In genomic region chr17:71695151-71695550, GRCm38 (mm10) we compare ENCODE assay signal across 32 mouse cellular contexts. TPM values are rescaled to one million over a fixed set of nuclear protein-coding genes. Genes with fewer than 3 reads are reported as not detected.
"Had no signal": no experiment of that assay in that cellular context is flagged by ENCODE, and none has a peak within 500 bp of the region (broad histone marks: within the 10 kb centered on the region; RNA-seq: fewer than 3 reads in every experiment).

No protein-coding gene starts in this region.

- H3K27ac ChIP-seq: heart, embryonic 15.5 days; hindbrain, embryonic 10.5 days; hindbrain, embryonic 12.5 days; hindbrain, embryonic 14.5 days; kidney, embryonic 15.5 days; kidney, postnatal 0 days; limb, embryonic 13.5 days; limb, embryonic 15.5 days; liver, embryonic 12.5 days; liver, embryonic 14.5 days had no signal

- H3K4me3 ChIP-seq: heart, embryonic 13.5 days; heart, embryonic 15.5 days; hindbrain, embryonic 10.5 days; hindbrain, embryonic 12.5 days; kidney, embryonic 15.5 days; limb, embryonic 13.5 days; limb, embryonic 15.5 days; liver, embryonic 12.5 days had no signal

- ATAC-seq: forebrain, embryonic 16.5 days; hindbrain, embryonic 16.5 days; intestine, embryonic 16.5 days had no signal

- H3K36me3 ChIP-seq: heart, embryonic 13.5 days; heart, embryonic 15.5 days; hindbrain, embryonic 10.5 days; hindbrain, embryonic 12.5 days; kidney, embryonic 15.5 days; limb, embryonic 13.5 days; limb, embryonic 15.5 days; liver, embryonic 12.5 days had no signal

- H3K4me1 ChIP-seq: limb, embryonic 15.5 days; liver, embryonic 12.5 days had no signal

- H3K9ac ChIP-seq: heart, embryonic 15.5 days; hindbrain, embryonic 12.5 days; hindbrain, embryonic 14.5 days; kidney, embryonic 15.5 days; limb, embryonic 13.5 days; limb, embryonic 15.5 days; liver, embryonic 12.5 days; liver, embryonic 14.5 days had no signal

- H3K27me3 ChIP-seq: heart, embryonic 13.5 days; heart, embryonic 15.5 days; hindbrain, embryonic 12.5 days; kidney, embryonic 15.5 days; limb, embryonic 13.5 days; limb, embryonic 15.5 days had no signal

- DNase-seq: gastrocnemius, postnatal 25 days; heart, postnatal 14 days; kidney, adult 11 months; kidney, adult 2 months; kidney, adult 9 months; kidney, postnatal 14 days; kidney, postnatal 36 days; layer of hippocampus, adult 9-11 months; layer of hippocampus, postnatal 36 days; left cerebral cortex, postnatal 4 days had no signal

RNA-seq across cellular contexts. Expression of gene Togaram2, which starts 22.1 kb away (rescaled TPM):
- total RNA-seq: granulocyte monocyte progenitor cell, adult 5-6 weeks; liver, adult 2 months had no signal
- polyA plus RNA-seq: limb, embryonic 11.5 days; liver, adult 2 months had no signal

RNA-seq across cellular contexts. Expression of gene Pcare, which starts 57.5 kb away (rescaled TPM):
- total RNA-seq: gastrocnemius, adult 8-10 months; gastrocnemius, postnatal 4 days; granulocyte monocyte progenitor cell, adult 5-6 weeks; liver, adult 2 months had no signal
- polyA plus RNA-seq: forebrain, embryonic 16.5 days; heart, embryonic 11.5 days; heart, embryonic 13.5 days; hindbrain, embryonic 10.5 days; hindbrain, embryonic 12.5 days; hindbrain, embryonic 14.5 days; intestine, embryonic 14.5 days; intestine, embryonic 16.5 days; kidney, adult 2 months; kidney, embryonic 15.5 days; kidney, postnatal 0 days; large intestine, adult 2 months; limb, embryonic 11.5 days; limb, embryonic 13.5 days; limb, embryonic 15.5 days; liver, adult 2 months had no signal
